2 mouse cellular contexts compared by ENCODE assay signal in the genomic region with DNA sequence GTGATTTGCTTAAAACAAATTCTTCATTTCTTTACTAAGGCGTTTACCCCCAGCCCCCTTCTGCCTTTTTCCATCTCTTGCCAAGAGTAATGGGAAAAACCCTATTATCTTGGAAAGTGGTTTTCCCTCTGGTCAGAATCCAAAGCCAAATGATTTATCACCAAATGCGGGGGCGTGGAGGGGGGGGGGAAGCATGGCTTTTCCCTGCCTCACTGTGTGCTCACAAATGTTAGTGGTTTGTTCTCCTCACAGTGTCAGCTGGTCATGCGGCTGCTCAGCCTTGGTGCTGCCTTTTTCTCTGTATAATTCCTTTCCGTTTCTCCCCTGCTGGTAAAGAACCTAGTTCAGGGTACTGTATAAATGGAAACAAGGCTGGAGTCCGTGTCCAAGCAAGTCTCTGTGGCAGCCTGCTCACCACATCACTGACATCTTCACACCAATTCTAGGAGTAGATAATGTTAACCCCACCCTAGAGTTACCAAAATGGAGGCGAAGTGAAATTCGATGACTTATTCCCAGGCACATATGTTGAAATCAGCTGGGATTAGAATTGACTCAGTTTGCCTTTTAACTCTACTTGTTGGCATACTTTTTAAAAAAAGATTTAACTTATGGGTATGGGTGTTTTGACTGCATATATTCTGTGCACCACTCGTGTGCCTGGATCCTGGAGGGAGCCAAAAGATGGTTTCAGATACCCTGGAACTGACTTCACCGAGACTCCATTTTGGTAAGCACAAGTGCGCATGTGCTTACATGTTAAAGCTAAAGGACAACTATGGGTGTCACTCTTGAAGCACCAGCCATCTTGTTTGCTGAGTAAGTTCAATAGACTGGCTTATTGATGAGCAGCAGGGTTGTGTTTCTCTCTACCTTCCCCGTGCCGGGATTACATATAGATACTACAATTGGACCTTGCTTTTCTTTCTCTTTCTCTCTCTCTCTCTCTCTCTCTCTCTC.
TF ChIP-seq lines count a peak whose summit lies in the region.

No protein-coding gene starts in this region.

TF ChIP-seq in C2C12, 6 proteins besides CTCF, POLR2A, EP300 and RAD21 (continued from another document):
- peak; percentile 9 for TF ChIP-seq MYOD1 (IDR thresholded peaks at IDR 0.05; ENCODE audit: control insufficient read depth, insufficient read length, low read depth)
- no peak for TF ChIP-seq MAX (IDR thresholded peaks at IDR 0.05)
- TF ChIP-seq CEBPB (IDR thresholded peaks at IDR 0.05; ENCODE audit: low read depth): peak; percentile 26

TF ChIP-seq in CH12.LX, 34 proteins besides CTCF, POLR2A, EP300 and RAD21 (continued from another document):
- TF ChIP-seq ZNF384 (IDR thresholded peaks at IDR 0.05; ENCODE audit: low read depth, low read length): no peak
- TF ChIP-seq RCOR1 (conservative IDR thresholded peaks at IDR 0.05; ENCODE audit: low read depth, low read length): no peak
- peak; percentile 71 for TF ChIP-seq NRF1 (IDR thresholded peaks at IDR 0.05; ENCODE audit: low read depth, low read length)
- 0 out of 2 replicates have a peak, but pooled peaks have one; percentile 34 for TF ChIP-seq TCF12 (IDR thresholded peaks at IDR 0.05; ENCODE audit: low read depth, low read length)
- TF ChIP-seq ZMIZ1 (IDR thresholded peaks at IDR 0.05; ENCODE audit: low read depth, low read length): no peak
- no peak for TF ChIP-seq ELF1 (IDR thresholded peaks at IDR 0.05; ENCODE audit: low read depth, low read length)
- no peak for TF ChIP-seq JUND (conservative IDR thresholded peaks at IDR 0.05; ENCODE audit: low read depth, low read length)
- TF ChIP-seq POLR2AphosphoS2 (IDR thresholded peaks at IDR 0.05; ENCODE audit: low read depth, low read length): no peak
- TF ChIP-seq NELFE (IDR thresholded peaks at IDR 0.05; ENCODE audit: low read depth, low read length): 0 out of 2 replicates have a peak, but pooled peaks have one; percentile 49
- no peak for TF ChIP-seq SMC3 (IDR thresholded peaks at IDR 0.05; ENCODE audit: low read depth, low read length)
- 0 out of 2 replicates have a peak, but pooled peaks have one; percentile 27 for TF ChIP-seq SIN3A (IDR thresholded peaks at IDR 0.05; ENCODE audit: low read length)
- no peak for TF ChIP-seq PAX5 (IDR thresholded peaks at IDR 0.05; ENCODE audit: low read length)
- no peak for TF ChIP-seq KAT2A (IDR thresholded peaks at IDR 0.05; ENCODE audit: insufficient replicate concordance, low read length)
- TF ChIP-seq ETS1 (conservative IDR thresholded peaks at IDR 0.05; ENCODE audit: low read depth, low read length): peak; percentile 3; the same call in 1 of the 2 replicates
- no peak for TF ChIP-seq MYC (IDR thresholded peaks at IDR 0.05; ENCODE audit: low read depth, low read length)
- TF ChIP-seq E2F4 (IDR thresholded peaks at IDR 0.05; ENCODE audit: insufficient replicate concordance, low read depth, low read length): no peak
- TF ChIP-seq MAX (IDR thresholded peaks at IDR 0.05; ENCODE audit: low read length): 0 out of 2 replicates have a peak, but pooled peaks have one; percentile 40
- TF ChIP-seq TBP (conservative IDR thresholded peaks at IDR 0.05; ENCODE audit: low read depth, low read length): 0 out of 2 replicates have a peak, but pooled peaks have one; percentile 11
- no peak; the same call in 1 of the 2 replicates for TF ChIP-seq MAFK (IDR thresholded peaks at IDR 0.05; ENCODE audit: insufficient replicate concordance, low read length)
